Mouse (Mus musculus) kidney, adult 9 months (tissue): Measurements from ENCODE around the gene Gm48552.

ENCODE experiments used
- DNase-seq: peaks from one replicate; pipeline ENCODE4 v3.0.0; 2022

The Gm48552 gene

GRCm38 (mm10) chr10:81389373-81389772 lies 568 bp downstream of the Gm48552 start:
- peak; percentile 75 for DNase-seq

- DNase-seq = peak; percentile 80
These were observed 1.2 kb downstream of the Gm48552 start for GRCm38 (mm10) chr10:81389801-81390677.

GRCm38 (mm10) chr10:81390678-81390965 lies 1.8 kb downstream of the Gm48552 start:
- DNase-seq = no peak

GRCm38 (mm10) chr10:81392270-81392669 lies 3.5 kb downstream of the Gm48552 start:
- DNase-seq = no peak

GRCm38 (mm10) chr10:81392781-81393185 lies 4.0 kb downstream of the Gm48552 start, which contains the start of gene Smim24:
Gene Smim24 (plus strand): TSS chr10:81393051.
- peak; percentile 89 for DNase-seq

- peak; percentile 64 for DNase-seq
These were observed 4.8 kb downstream of the Gm48552 start for GRCm38 (mm10) chr10:81393456-81394063.

- DNase-seq = peak; percentile 77
These were observed 6.3 kb downstream of the Gm48552 start for GRCm38 (mm10) chr10:81395127-81395526.

GRCm38 (mm10) chr10:81395865-81396264 lies 7.1 kb downstream of the Gm48552 start:
- DNase-seq = no peak

- no peak for DNase-seq
These were observed 7.9 kb downstream of the Gm48552 start for GRCm38 (mm10) chr10:81396749-81397148.

GRCm38 (mm10) chr10:81399296-81399695 lies 10.5 kb downstream of the Gm48552 start:
- no peak for DNase-seq

- DNase-seq = no peak
These were observed 11.0 kb downstream of the Gm48552 start for GRCm38 (mm10) chr10:81399798-81400308.

- no peak for DNase-seq
These were observed 11.8 kb downstream of the Gm48552 start for GRCm38 (mm10) chr10:81400371-81401204.

GRCm38 (mm10) chr10:81401205-81401520 lies 12.4 kb downstream of the Gm48552 start:
- no peak for DNase-seq

GRCm38 (mm10) chr10:81401521-81402226 lies 12.9 kb downstream of the Gm48552 start:
- DNase-seq = peak; percentile 75

GRCm38 (mm10) chr10:81402227-81402765 lies 13.5 kb downstream of the Gm48552 start:
- no peak for DNase-seq

- DNase-seq = no peak
These were observed 14.7 kb downstream of the Gm48552 start for GRCm38 (mm10) chr10:81403511-81403910.

GRCm38 (mm10) chr10:81404082-81404481 lies 15.3 kb downstream of the Gm48552 start:
- no peak for DNase-seq

- DNase-seq = peak; percentile 45
These were observed 15.9 kb downstream of the Gm48552 start for GRCm38 (mm10) chr10:81404720-81405119.

- DNase-seq = peak; percentile 77
These were observed 16.9 kb downstream of the Gm48552 start for GRCm38 (mm10) chr10:81405588-81406201.

- DNase-seq = peak; percentile 42
These were observed 18.0 kb downstream of the Gm48552 start for GRCm38 (mm10) chr10:81406504-81407440.
